Mouse (Mus musculus) lung, adult 2 months (tissue): ENCODE results near the gene Slc25a21.

ENCODE experiments used
- CTCF ChIP-seq: fragments of 200-500 bp; IDR thresholded peaks from 2 replicates; pipeline ENCODE4 v1.5.1; 2011; ENCODE audit warnings: mild to moderate bottlenecking, low read length, control low read depth; ENCODE audit not compliant: insufficient read depth
- POLR2A ChIP-seq: fragments of 200-500 bp; IDR thresholded peaks from 2 replicates; pipeline ENCODE4 v1.6.1; 2011; ENCODE audit warnings: low read depth, mild to moderate bottlenecking, control low read depth, low read length, borderline replicate concordance; ENCODE audit errors: extremely low read depth

GRCm38 (mm10) chr12:56804487-56804886 is 392.8 kb downstream of the Slc25a21 start:
- no peak for TF ChIP-seq CTCF
- no peak for TF ChIP-seq POLR2A
